Mouse (Mus musculus): ENCODE results near the gene Prrc2a. TPM values are rescaled to one million over a fixed set of nuclear protein-coding genes. Genes with fewer than 3 reads are reported as not detected.

Gene Prrc2a
- polyA plus RNA-seq, 1 experiment from 2014 or later = 7.2 TPM

Other genes starting within 250 kb of the Prrc2a start
- 3.5 TPM for gene Neu1, start 233.6 kb downstream of the Prrc2a start, polyA plus RNA-seq (2014; fragmentation: Illumina TruSeq; extraction: RNeasy Lipid Tissue Mini Kit (QIAGEN cat#74804); ENCODE audit: low read depth, low replicate concordance)
- 46.5 TPM for gene Hspa1b, start 205.7 kb downstream of the Prrc2a start, polyA plus RNA-seq (2014; fragmentation: Illumina TruSeq; extraction: RNeasy Lipid Tissue Mini Kit (QIAGEN cat#74804); ENCODE audit: low read depth, low replicate concordance)
- not detected for gene Gm20481, start 195.0 kb downstream of the Prrc2a start, polyA plus RNA-seq (2014; fragmentation: Illumina TruSeq; extraction: RNeasy Lipid Tissue Mini Kit (QIAGEN cat#74804); ENCODE audit: low read depth, low replicate concordance)
- 23.9 TPM for gene Hspa1a, start 192.7 kb downstream of the Prrc2a start, polyA plus RNA-seq (2014; fragmentation: Illumina TruSeq; extraction: RNeasy Lipid Tissue Mini Kit (QIAGEN cat#74804); ENCODE audit: low read depth, low replicate concordance)
- gene Hspa1l, start 192.2 kb downstream of the Prrc2a start, polyA plus RNA-seq (2014; fragmentation: Illumina TruSeq; extraction: RNeasy Lipid Tissue Mini Kit (QIAGEN cat#74804); ENCODE audit: low read depth, low replicate concordance) = not detected
- gene Lsm2, start 183.0 kb downstream of the Prrc2a start, polyA plus RNA-seq (2014; fragmentation: Illumina TruSeq; extraction: RNeasy Lipid Tissue Mini Kit (QIAGEN cat#74804); ENCODE audit: low read depth, low replicate concordance) = 9.4 TPM
- gene Vars, start 163.9 kb downstream of the Prrc2a start, polyA plus RNA-seq (2014; fragmentation: Illumina TruSeq; extraction: RNeasy Lipid Tissue Mini Kit (QIAGEN cat#74804); ENCODE audit: low read depth, low replicate concordance) = 10.7 TPM
- not detected for gene Vwa7, start 148.3 kb downstream of the Prrc2a start, polyA plus RNA-seq (2014; fragmentation: Illumina TruSeq; extraction: RNeasy Lipid Tissue Mini Kit (QIAGEN cat#74804); ENCODE audit: low read depth, low replicate concordance)
- gene Sapcd1, start 136.9 kb downstream of the Prrc2a start, polyA plus RNA-seq (2014; fragmentation: Illumina TruSeq; extraction: RNeasy Lipid Tissue Mini Kit (QIAGEN cat#74804); ENCODE audit: low read depth, low replicate concordance) = not detected
- gene Msh5, start 118.2 kb downstream of the Prrc2a start, polyA plus RNA-seq (2014; fragmentation: Illumina TruSeq; extraction: RNeasy Lipid Tissue Mini Kit (QIAGEN cat#74804); ENCODE audit: low read depth, low replicate concordance) = not detected
- 23.6 TPM for gene Clic1, start 114.9 kb downstream of the Prrc2a start, polyA plus RNA-seq (2014; fragmentation: Illumina TruSeq; extraction: RNeasy Lipid Tissue Mini Kit (QIAGEN cat#74804); ENCODE audit: low read depth, low replicate concordance)
- not detected for gene Ddah2, start 105.9 kb downstream of the Prrc2a start, polyA plus RNA-seq (2014; fragmentation: Illumina TruSeq; extraction: RNeasy Lipid Tissue Mini Kit (QIAGEN cat#74804); ENCODE audit: low read depth, low replicate concordance)
- gene Ly6g6c, start 99.5 kb downstream of the Prrc2a start, polyA plus RNA-seq (2014; fragmentation: Illumina TruSeq; extraction: RNeasy Lipid Tissue Mini Kit (QIAGEN cat#74804); ENCODE audit: low read depth, low replicate concordance) = not detected
- not detected for gene Mpig6b, start 98.7 kb downstream of the Prrc2a start, polyA plus RNA-seq (2014; fragmentation: Illumina TruSeq; extraction: RNeasy Lipid Tissue Mini Kit (QIAGEN cat#74804); ENCODE audit: low read depth, low replicate concordance)
- not detected for gene Ly6g6e, start 88.0 kb downstream of the Prrc2a start, polyA plus RNA-seq (2014; fragmentation: Illumina TruSeq; extraction: RNeasy Lipid Tissue Mini Kit (QIAGEN cat#74804); ENCODE audit: low read depth, low replicate concordance)
- not detected for gene Ly6g6d, start 86.8 kb downstream of the Prrc2a start, polyA plus RNA-seq (2014; fragmentation: Illumina TruSeq; extraction: RNeasy Lipid Tissue Mini Kit (QIAGEN cat#74804); ENCODE audit: low read depth, low replicate concordance)
- not detected for gene Ly6g6f, start 79.3 kb downstream of the Prrc2a start, polyA plus RNA-seq (2014; fragmentation: Illumina TruSeq; extraction: RNeasy Lipid Tissue Mini Kit (QIAGEN cat#74804); ENCODE audit: low read depth, low replicate concordance)
- gene Abhd16a, start 75.6 kb downstream of the Prrc2a start, polyA plus RNA-seq (2014; fragmentation: Illumina TruSeq; extraction: RNeasy Lipid Tissue Mini Kit (QIAGEN cat#74804); ENCODE audit: low read depth, low replicate concordance) = 4.8 TPM
- gene Ly6g5c, start 56.6 kb downstream of the Prrc2a start, polyA plus RNA-seq (2014; fragmentation: Illumina TruSeq; extraction: RNeasy Lipid Tissue Mini Kit (QIAGEN cat#74804); ENCODE audit: low read depth, low replicate concordance) = not detected
- gene Ly6g5b, start 49.5 kb downstream of the Prrc2a start, polyA plus RNA-seq (2014; fragmentation: Illumina TruSeq; extraction: RNeasy Lipid Tissue Mini Kit (QIAGEN cat#74804); ENCODE audit: low read depth, low replicate concordance) = not detected
- gene Gpank1, start 43.4 kb downstream of the Prrc2a start, polyA plus RNA-seq (2014; fragmentation: Illumina TruSeq; extraction: RNeasy Lipid Tissue Mini Kit (QIAGEN cat#74804); ENCODE audit: low read depth, low replicate concordance) = 1.4 TPM
- 163 TPM for gene Csnk2b, start 42.8 kb downstream of the Prrc2a start, polyA plus RNA-seq (2014; fragmentation: Illumina TruSeq; extraction: RNeasy Lipid Tissue Mini Kit (QIAGEN cat#74804); ENCODE audit: low read depth, low replicate concordance)
- gene D17H6S53E, start 38.5 kb downstream of the Prrc2a start, polyA plus RNA-seq (2014; fragmentation: Illumina TruSeq; extraction: RNeasy Lipid Tissue Mini Kit (QIAGEN cat#74804); ENCODE audit: low read depth, low replicate concordance) = 1.3 TPM
- not detected for gene Apom, start 32.8 kb downstream of the Prrc2a start, polyA plus RNA-seq (2014; fragmentation: Illumina TruSeq; extraction: RNeasy Lipid Tissue Mini Kit (QIAGEN cat#74804); ENCODE audit: low read depth, low replicate concordance)
- gene Bag6, start 29.7 kb downstream of the Prrc2a start, polyA plus RNA-seq (2014; fragmentation: Illumina TruSeq; extraction: RNeasy Lipid Tissue Mini Kit (QIAGEN cat#74804); ENCODE audit: low read depth, low replicate concordance) = 11.5 TPM
- 8.7 TPM for gene Aif1, start 11.2 kb upstream of the Prrc2a start, polyA plus RNA-seq (2014; fragmentation: Illumina TruSeq; extraction: RNeasy Lipid Tissue Mini Kit (QIAGEN cat#74804); ENCODE audit: low read depth, low replicate concordance)
- gene Lst1, start 23.5 kb upstream of the Prrc2a start, polyA plus RNA-seq (2014; fragmentation: Illumina TruSeq; extraction: RNeasy Lipid Tissue Mini Kit (QIAGEN cat#74804); ENCODE audit: low read depth, low replicate concordance) = not detected
- gene Ltb, start 29.5 kb upstream of the Prrc2a start, polyA plus RNA-seq (2014; fragmentation: Illumina TruSeq; extraction: RNeasy Lipid Tissue Mini Kit (QIAGEN cat#74804); ENCODE audit: low read depth, low replicate concordance) = not detected
- not detected for gene Tnf, start 37.1 kb upstream of the Prrc2a start, polyA plus RNA-seq (2014; fragmentation: Illumina TruSeq; extraction: RNeasy Lipid Tissue Mini Kit (QIAGEN cat#74804); ENCODE audit: low read depth, low replicate concordance)
- gene Lta, start 40.5 kb upstream of the Prrc2a start, polyA plus RNA-seq (2014; fragmentation: Illumina TruSeq; extraction: RNeasy Lipid Tissue Mini Kit (QIAGEN cat#74804); ENCODE audit: low read depth, low replicate concordance) = not detected
- not detected for gene Gm16181, start 55.9 kb upstream of the Prrc2a start, polyA plus RNA-seq (2014; fragmentation: Illumina TruSeq; extraction: RNeasy Lipid Tissue Mini Kit (QIAGEN cat#74804); ENCODE audit: low read depth, low replicate concordance)
- gene Atp6v1g2, start 68.8 kb upstream of the Prrc2a start, polyA plus RNA-seq (2014; fragmentation: Illumina TruSeq; extraction: RNeasy Lipid Tissue Mini Kit (QIAGEN cat#74804); ENCODE audit: low read depth, low replicate concordance) = 5.0 TPM
- not detected for gene Nfkbil1, start 70.9 kb upstream of the Prrc2a start, polyA plus RNA-seq (2014; fragmentation: Illumina TruSeq; extraction: RNeasy Lipid Tissue Mini Kit (QIAGEN cat#74804); ENCODE audit: low read depth, low replicate concordance)
- 11.1 TPM for gene Ddx39b, start 76.8 kb upstream of the Prrc2a start, polyA plus RNA-seq (2014; fragmentation: Illumina TruSeq; extraction: RNeasy Lipid Tissue Mini Kit (QIAGEN cat#74804); ENCODE audit: low read depth, low replicate concordance)
- gene H2-D1, start 97.8 kb upstream of the Prrc2a start, polyA plus RNA-seq (2014; fragmentation: Illumina TruSeq; extraction: RNeasy Lipid Tissue Mini Kit (QIAGEN cat#74804); ENCODE audit: low read depth, low replicate concordance) = 42.0 TPM
- gene H2-Q1, start 155.5 kb upstream of the Prrc2a start, polyA plus RNA-seq (2014; fragmentation: Illumina TruSeq; extraction: RNeasy Lipid Tissue Mini Kit (QIAGEN cat#74804); ENCODE audit: low read depth, low replicate concordance) = not detected
- gene H2-Q2, start 177.3 kb upstream of the Prrc2a start, polyA plus RNA-seq (2014; fragmentation: Illumina TruSeq; extraction: RNeasy Lipid Tissue Mini Kit (QIAGEN cat#74804); ENCODE audit: low read depth, low replicate concordance) = 2.0 TPM
- gene H2-Q4, start 214.7 kb upstream of the Prrc2a start, polyA plus RNA-seq (2014; fragmentation: Illumina TruSeq; extraction: RNeasy Lipid Tissue Mini Kit (QIAGEN cat#74804); ENCODE audit: low read depth, low replicate concordance) = 19.9 TPM

Measured in adrenal gland, adult 10 weeks (tissue).